Mouse (Mus musculus): Measurements from ENCODE around the gene Pard6b. TPM values are rescaled to one million over a fixed set of nuclear protein-coding genes. Genes with fewer than 3 reads are reported as not detected.
"Not testable (repeated sequence)": the region's sequence is repeated elsewhere in the genome, so short reads cannot be mapped to it uniquely, and the experiment has no call there.

Gene Pard6b
- polyA plus RNA-seq, 1 experiment from 2014 or later = 47.2 TPM

- Histone ChIP-seq H3K9ac (replicated peaks; ENCODE audit: low read depth) (peak overlapping the region; percentile 34; the same call in 1 of the 2 replicates), H3K27me3 (replicated peaks; ENCODE audit: insufficient read depth, low read length) (no peaks in the 10 kb centered on the region), H3K4me1 (ENCODE audit: insufficient read depth, low read depth, low read length) (no peaks in the 10 kb centered on the region; the same call in 1 of the 2 replicates), H3K36me3 (ENCODE audit: insufficient read depth, low read length) (no peaks in the 10 kb centered on the region), H3K9me3 (ENCODE audit: low read length) (no peaks in the 10 kb centered on the region), H3K4me2 (replicated peaks; ENCODE audit: low read depth, low read length) (peak overlapping the region; percentile 70), H3K27ac (ENCODE audit: low read length) (no peak overlapping the region), H3K4me3 (ENCODE audit: low read depth, low read length) (peak overlapping the region; percentile 32)
- TF ChIP-seq CTCF (IDR thresholded peaks at IDR 0.05) (0 out of 2 replicates have a peak, but pooled peaks have one; percentile 21), EP300 (IDR thresholded peaks at IDR 0.05) (no peak)
- ATAC-seq = peak; percentile 44
- 1% methylated on average over 51 of the region's 56 CpGs for WGBS
- peak; percentile 28 for DNase-seq (ENCODE audit: low spot score)
Measured at GRCm38 (mm10) chr2:168050000-168050942, 30.5 kb upstream of the Pard6b start.

GRCm38 (mm10) chr2:168052156-168052555, 28.6 kb upstream of the Pard6b start:
- no peak overlapping the region for H3K9ac ChIP-seq (replicated peaks; ENCODE audit: low read depth)
- ATAC-seq = no peak
- no peak for DNase-seq (ENCODE audit: low spot score)
- H3K27ac ChIP-seq (ENCODE audit: low read length) = no peak overlapping the region
- no peaks in the 10 kb centered on the region for H3K27me3 ChIP-seq (replicated peaks; ENCODE audit: insufficient read depth, low read length)
- no peaks in the 10 kb centered on the region for H3K36me3 ChIP-seq (ENCODE audit: insufficient read depth, low read length)
- no peaks in the 10 kb centered on the region for H3K9me3 ChIP-seq (ENCODE audit: low read length)
- H3K4me2 ChIP-seq (replicated peaks; ENCODE audit: low read depth, low read length) = no peak overlapping the region
- 86% methylated on average over 1 of the region's 1 CpGs for WGBS
- H3K4me3 ChIP-seq (ENCODE audit: low read depth, low read length) = no peak overlapping the region
- peaks cover 3% of the 10 kb centered on the region; the same call in 1 of the 2 replicates for H3K4me1 ChIP-seq (ENCODE audit: insufficient read depth, low read depth, low read length)
- no peak for TF ChIP-seq EP300 (IDR thresholded peaks at IDR 0.05)
- TF ChIP-seq CTCF (IDR thresholded peaks at IDR 0.05) = no peak

- DNase-seq (ENCODE audit: low spot score) = peak; percentile 57
- peaks cover 3% of the 10 kb centered on the region; the same call in 1 of the 2 replicates for H3K4me1 ChIP-seq (ENCODE audit: insufficient read depth, low read depth, low read length)
- H3K4me3 ChIP-seq (ENCODE audit: low read depth, low read length) = no peak overlapping the region
- peak; percentile 83 for TF ChIP-seq CTCF (IDR thresholded peaks at IDR 0.05)
- TF ChIP-seq EP300 (IDR thresholded peaks at IDR 0.05) = no peak
- no peak overlapping the region for H3K27ac ChIP-seq (ENCODE audit: low read length)
- ATAC-seq = peak; percentile 21; the same call in 1 of the 2 replicates
- H3K36me3 ChIP-seq (ENCODE audit: insufficient read depth, low read length) = no peaks in the 10 kb centered on the region
- no peaks in the 10 kb centered on the region for H3K9me3 ChIP-seq (ENCODE audit: low read length)
- H3K27me3 ChIP-seq (replicated peaks; ENCODE audit: insufficient read depth, low read length) = no peaks in the 10 kb centered on the region
- H3K4me2 ChIP-seq (replicated peaks; ENCODE audit: low read depth, low read length) = no peak overlapping the region
- 17% methylated on average over 2 of the region's 2 CpGs for WGBS
- H3K9ac ChIP-seq (replicated peaks; ENCODE audit: low read depth) = no peak overlapping the region
Measured at GRCm38 (mm10) chr2:168052689-168053088, 28.1 kb upstream of the Pard6b start.

GRCm38 (mm10) chr2:168054142-168054541, 26.7 kb upstream of the Pard6b start:
- H3K4me3 ChIP-seq (ENCODE audit: low read depth, low read length) = no peak overlapping the region
- H3K27ac ChIP-seq (ENCODE audit: low read length) = no peak overlapping the region
- no peaks in the 10 kb centered on the region for H3K36me3 ChIP-seq (ENCODE audit: insufficient read depth, low read length)
- TF ChIP-seq EP300 (IDR thresholded peaks at IDR 0.05) = no peak
- TF ChIP-seq CTCF (IDR thresholded peaks at IDR 0.05) = no peak
- WGBS = 94% methylated on average over 11 of the region's 11 CpGs
- no peaks in the 10 kb centered on the region for H3K9me3 ChIP-seq (ENCODE audit: low read length)
- ATAC-seq = no peak
- H3K9ac ChIP-seq (replicated peaks; ENCODE audit: low read depth) = no peak overlapping the region
- no peaks in the 10 kb centered on the region for H3K27me3 ChIP-seq (replicated peaks; ENCODE audit: insufficient read depth, low read length)
- H3K4me2 ChIP-seq (replicated peaks; ENCODE audit: low read depth, low read length) = no peak overlapping the region
- H3K4me1 ChIP-seq (ENCODE audit: insufficient read depth, low read depth, low read length) = peaks cover 3% of the 10 kb centered on the region; the same call in 1 of the 2 replicates
- DNase-seq (ENCODE audit: low spot score) = no peak

- ATAC-seq = peak; percentile 50; the same call in 1 of the 2 replicates
- Histone ChIP-seq H3K27ac (ENCODE audit: low read length) (no peak overlapping the region), H3K27me3 (replicated peaks; ENCODE audit: insufficient read depth, low read length) (no peaks in the 10 kb centered on the region), H3K9me3 (ENCODE audit: low read length) (no peaks in the 10 kb centered on the region), H3K4me2 (replicated peaks; ENCODE audit: low read depth, low read length) (no peak overlapping the region), H3K4me3 (ENCODE audit: low read depth, low read length) (no peak overlapping the region), H3K4me1 (ENCODE audit: insufficient read depth, low read depth, low read length) (peaks cover 3% of the 10 kb centered on the region; the same call in 1 of the 2 replicates), H3K9ac (replicated peaks; ENCODE audit: low read depth) (no peak overlapping the region), H3K36me3 (ENCODE audit: insufficient read depth, low read length) (no peaks in the 10 kb centered on the region)
- peak; percentile 49 for DNase-seq (ENCODE audit: low spot score)
- 28% methylated on average over 14 of the region's 14 CpGs for WGBS
- TF ChIP-seq EP300 (IDR thresholded peaks at IDR 0.05) (peak; percentile 52; the same call in 1 of the 2 replicates), CTCF (IDR thresholded peaks at IDR 0.05) (no peak)
Measured at GRCm38 (mm10) chr2:168055910-168056665, 24.7 kb upstream of the Pard6b start.

- no peaks in the 10 kb centered on the region for H3K27me3 ChIP-seq (replicated peaks; ENCODE audit: insufficient read depth, low read length)
- peaks cover 3% of the 10 kb centered on the region; the same call in 1 of the 2 replicates for H3K4me1 ChIP-seq (ENCODE audit: insufficient read depth, low read depth, low read length)
- no peak for TF ChIP-seq CTCF (IDR thresholded peaks at IDR 0.05)
- TF ChIP-seq EP300 (IDR thresholded peaks at IDR 0.05) = no peak
- H3K36me3 ChIP-seq (ENCODE audit: insufficient read depth, low read length) = no peaks in the 10 kb centered on the region
- ATAC-seq (no peak), DNase-seq (ENCODE audit: low spot score) (no peak)
- H3K9me3 ChIP-seq (ENCODE audit: low read length) = no peaks in the 10 kb centered on the region
- 39% methylated on average over 8 of the region's 8 CpGs for WGBS
- H3K9ac ChIP-seq (replicated peaks; ENCODE audit: low read depth) = no peak overlapping the region
- no peak overlapping the region for H3K4me2 ChIP-seq (replicated peaks; ENCODE audit: low read depth, low read length)
- H3K4me3 ChIP-seq (ENCODE audit: low read depth, low read length) = no peak overlapping the region
- no peak overlapping the region for H3K27ac ChIP-seq (ENCODE audit: low read length)
Measured at GRCm38 (mm10) chr2:168056666-168056933, 24.2 kb upstream of the Pard6b start.

- H3K9me3 ChIP-seq (ENCODE audit: low read length); H3K36me3 ChIP-seq (ENCODE audit: insufficient read depth, low read length); DNase-seq (ENCODE audit: low spot score); ATAC-seq; H3K9ac ChIP-seq (replicated peaks; ENCODE audit: low read depth); H3K27ac ChIP-seq (ENCODE audit: low read length); H3K4me1 ChIP-seq (ENCODE audit: insufficient read depth, low read depth, low read length); H3K4me2 ChIP-seq (replicated peaks; ENCODE audit: low read depth, low read length); H3K4me3 ChIP-seq (ENCODE audit: low read depth, low read length); H3K27me3 ChIP-seq (replicated peaks; ENCODE audit: insufficient read depth, low read length): not testable (repeated sequence)
- 73% methylated on average over 2 of the region's 2 CpGs for WGBS
Measured at GRCm38 (mm10) chr2:168057876-168058275, 22.9 kb upstream of the Pard6b start.
